Mouse (Mus musculus): ENCODE results near the gene Tceanc. TPM values are rescaled to one million over a fixed set of nuclear protein-coding genes. Genes with fewer than 3 reads are reported as not detected.

Gene Tceanc
- polyA plus RNA-seq, 1 experiment from 2014 or later = 4.9 TPM

GRCm38 (mm10) chrX:166472612-166473011 is 45.8 kb downstream of the Tceanc start:
- no peak overlapping the region for H3K27ac ChIP-seq (ENCODE audit: low read length)
- H3K36me3 ChIP-seq (ENCODE audit: control insufficient read depth, insufficient read depth, low read length) = no peaks in the 10 kb centered on the region
- no peak for ATAC-seq
- 0 out of 2 replicates have a peak, but pooled peaks cover 10% of the 10 kb centered on the region for H3K4me1 ChIP-seq (ENCODE audit: control insufficient read depth, insufficient read depth, low read length)
- H3K27me3 ChIP-seq (ENCODE audit: control insufficient read depth, insufficient read depth, low read depth, low read length) = no peaks in the 10 kb centered on the region; the same call in 1 of the 2 replicates
- H3K9ac ChIP-seq (ENCODE audit: low read depth, low read length) = no peak overlapping the region
- no peak overlapping the region for H3K4me2 ChIP-seq (ENCODE audit: low read length)
- H3K9me3 ChIP-seq (replicated peaks; ENCODE audit: control insufficient read depth, low read length, poor library complexity, severe bottlenecking) = no peaks in the 10 kb centered on the region
- no peak overlapping the region for H3K4me3 ChIP-seq (ENCODE audit: low read depth, low read length)
- 89% methylated on average over 6 of the region's 6 CpGs for WGBS

DNA sequence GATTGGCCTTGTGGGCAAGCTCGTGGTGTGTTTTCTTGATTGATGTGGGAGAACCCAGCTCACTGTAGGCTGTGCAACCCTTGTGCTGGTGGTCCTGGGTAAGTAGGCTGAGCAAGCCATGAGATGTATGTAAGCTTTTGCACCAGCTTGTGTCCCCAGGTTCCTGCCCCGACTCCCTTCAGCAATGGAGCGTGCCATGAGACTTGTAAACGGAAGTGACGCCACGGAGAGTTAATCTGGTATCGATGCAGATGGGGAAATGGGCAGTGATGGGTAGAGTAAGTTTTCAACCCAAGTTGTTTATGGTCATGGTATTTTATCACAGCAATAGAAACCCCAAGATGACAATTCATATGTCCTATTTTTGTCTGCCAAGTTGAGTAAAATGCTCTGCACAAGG is 50.0 kb downstream of the Tceanc start:
- WGBS = 98% methylated on average over 7 of the region's 7 CpGs
- H3K9me3 ChIP-seq (replicated peaks; ENCODE audit: control insufficient read depth, low read length, poor library complexity, severe bottlenecking) = no peaks in the 10 kb centered on the region
- ATAC-seq = no peak

DNA sequence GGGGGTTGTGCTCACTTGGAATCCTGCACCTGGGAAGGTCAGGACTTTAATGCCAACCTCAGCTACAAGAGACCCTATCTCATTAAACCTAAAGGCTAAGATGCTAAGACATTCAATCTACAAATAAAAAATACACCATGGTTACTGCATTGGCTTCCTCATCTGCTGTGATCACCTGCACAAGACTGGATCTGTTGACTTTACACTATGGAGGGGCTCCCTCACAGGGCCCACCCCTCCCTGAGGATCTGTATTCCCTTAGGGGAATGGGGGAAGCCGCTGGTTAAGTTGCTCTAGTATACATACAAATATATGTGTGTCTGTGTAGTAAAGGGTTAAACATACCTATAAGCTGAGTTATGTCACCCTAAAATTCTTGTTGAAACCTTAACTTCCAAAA is 62.8 kb downstream of the Tceanc start:
- Histone ChIP-seq H3K36me3 (ENCODE audit: control insufficient read depth, insufficient read depth, low read length) (no peaks in the 10 kb centered on the region), H3K27ac (ENCODE audit: low read length) (no peak overlapping the region), H3K27me3 (ENCODE audit: control insufficient read depth, insufficient read depth, low read depth, low read length) (0 out of 2 replicates have a peak, but pooled peaks cover 2% of the 10 kb centered on the region), H3K9me3 (replicated peaks; ENCODE audit: control insufficient read depth, low read length, poor library complexity, severe bottlenecking) (no peaks in the 10 kb centered on the region), H3K4me2 (ENCODE audit: low read length) (no peak overlapping the region), H3K4me1 (ENCODE audit: control insufficient read depth, insufficient read depth, low read length) (no peaks in the 10 kb centered on the region), H3K4me3 (ENCODE audit: low read depth, low read length) (no peak overlapping the region), H3K9ac (ENCODE audit: low read depth, low read length) (no peak overlapping the region)
- no peak for ATAC-seq
- 90% methylated on average over 1 of the region's 1 CpGs for WGBS

More for the DNA sequence above, 50.0 kb downstream of the Tceanc start:
- no peak overlapping the region for H3K9ac ChIP-seq (ENCODE audit: low read depth, low read length)
- H3K4me1 ChIP-seq (ENCODE audit: control insufficient read depth, insufficient read depth, low read length) = no peaks in the 10 kb centered on the region
- no peak overlapping the region for H3K4me3 ChIP-seq (ENCODE audit: low read depth, low read length)
- no peaks in the 10 kb centered on the region for H3K36me3 ChIP-seq (ENCODE audit: control insufficient read depth, insufficient read depth, low read length)
- no peak overlapping the region for H3K4me2 ChIP-seq (ENCODE audit: low read length)
- no peak overlapping the region for H3K27ac ChIP-seq (ENCODE audit: low read length)
- no peaks in the 10 kb centered on the region; the same call in 1 of the 2 replicates for H3K27me3 ChIP-seq (ENCODE audit: control insufficient read depth, insufficient read depth, low read depth, low read length)

DNA sequence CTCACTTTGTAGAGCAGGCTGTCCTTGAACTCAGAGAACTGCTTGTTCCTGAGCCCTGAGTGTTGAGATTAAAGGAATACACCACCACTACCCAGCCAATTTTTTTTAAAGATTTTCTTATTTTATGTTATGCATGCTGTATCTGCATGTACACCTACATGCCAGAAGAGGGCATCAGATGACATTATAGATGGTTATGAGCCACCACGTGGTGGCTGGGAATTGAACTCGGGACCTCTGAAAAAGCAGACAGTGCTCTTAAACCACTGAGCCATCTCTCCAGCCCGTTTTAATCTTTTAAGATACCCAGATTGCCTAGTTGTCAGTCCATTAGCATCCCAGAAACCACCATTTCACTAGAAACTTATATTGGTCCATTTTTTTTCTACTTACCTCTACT is 64.0 kb downstream of the Tceanc start:
- Histone ChIP-seq H3K4me3 (ENCODE audit: low read depth, low read length) (no peak overlapping the region), H3K27me3 (ENCODE audit: control insufficient read depth, insufficient read depth, low read depth, low read length) (0 out of 2 replicates have a peak, but pooled peaks cover 2% of the 10 kb centered on the region), H3K4me1 (ENCODE audit: control insufficient read depth, insufficient read depth, low read length) (no peaks in the 10 kb centered on the region), H3K27ac (ENCODE audit: low read length) (no peak overlapping the region), H3K9me3 (replicated peaks; ENCODE audit: control insufficient read depth, low read length, poor library complexity, severe bottlenecking) (no peaks in the 10 kb centered on the region), H3K9ac (ENCODE audit: low read depth, low read length) (no peak overlapping the region), H3K36me3 (ENCODE audit: control insufficient read depth, insufficient read depth, low read length) (no peaks in the 10 kb centered on the region), H3K4me2 (ENCODE audit: low read length) (no peak overlapping the region)
- WGBS = 77% methylated on average over 3 of the region's 3 CpGs
- ATAC-seq = no peak

DNA sequence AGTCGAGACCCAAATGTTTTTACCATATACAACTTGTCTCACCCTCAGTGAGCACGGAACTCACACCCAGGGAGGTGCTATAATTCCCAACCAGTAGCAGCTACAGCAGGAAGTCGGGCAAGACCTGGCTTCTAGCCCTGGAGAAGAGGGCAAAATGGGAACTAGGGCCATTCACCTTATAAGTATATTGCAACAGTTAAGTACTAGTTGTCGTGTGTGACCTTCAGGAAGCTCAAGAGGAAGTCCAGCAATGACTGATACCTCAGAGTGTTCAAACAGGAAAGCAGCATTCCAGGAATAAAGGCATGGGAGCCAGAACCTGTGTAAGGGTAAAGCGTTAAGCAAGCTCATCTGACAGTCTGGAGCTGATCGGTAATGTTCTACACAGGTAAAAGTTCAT is 64.8 kb downstream of the Tceanc start:
- Histone ChIP-seq H3K36me3 (ENCODE audit: control insufficient read depth, insufficient read depth, low read length) (no peaks in the 10 kb centered on the region), H3K27me3 (ENCODE audit: control insufficient read depth, insufficient read depth, low read depth, low read length) (0 out of 2 replicates have a peak, but pooled peaks cover 2% of the 10 kb centered on the region), H3K4me2 (ENCODE audit: low read length) (no peak overlapping the region), H3K9me3 (replicated peaks; ENCODE audit: control insufficient read depth, low read length, poor library complexity, severe bottlenecking) (no peaks in the 10 kb centered on the region), H3K27ac (ENCODE audit: low read length) (no peak overlapping the region), H3K9ac (ENCODE audit: low read depth, low read length) (no peak overlapping the region), H3K4me1 (ENCODE audit: control insufficient read depth, insufficient read depth, low read length) (no peaks in the 10 kb centered on the region), H3K4me3 (ENCODE audit: low read depth, low read length) (no peak overlapping the region)
- ATAC-seq = no peak
- 93% methylated on average over 6 of the region's 6 CpGs for WGBS

Other genes with a start within 250 kb of the Tceanc start
- 92.9 and 98.7 TPM in 2 replicates for gene Trappc2, start 78.0 kb downstream of the Tceanc start, polyA plus RNA-seq (2015; fragmentation: Nextera tagmentation; extraction: Ambion mirVana)
- gene Ofd1, start 77.9 kb downstream of the Tceanc start, polyA plus RNA-seq (2015; fragmentation: Nextera tagmentation; extraction: Ambion mirVana) = 5.7 and 6.3 TPM in 2 replicates
- 45.0 and 47.0 TPM in 2 replicates for gene Rab9, start 38.7 kb downstream of the Tceanc start, polyA plus RNA-seq (2015; fragmentation: Nextera tagmentation; extraction: Ambion mirVana)
- 2.1 and 2.9 TPM in 2 replicates for gene Egfl6, start 67.2 kb upstream of the Tceanc start, polyA plus RNA-seq (2015; fragmentation: Nextera tagmentation; extraction: Ambion mirVana)

Data from midbrain, embryonic 16.5 days (tissue).